Mouse (Mus musculus) small intestine, adult 2 months (tissue): ENCODE measurements around the gene Esp34. TPM values are rescaled to one million over a fixed set of nuclear protein-coding genes. Genes with fewer than 3 reads are reported as not detected.

Experiments used
- H3K27ac ChIP-seq: fragments of 200-500 bp; 2 replicates; pipeline ENCODE4 v1.5.1; 2012; ENCODE audit warnings: low read depth, low read length, control low read depth, inconsistent platforms; ENCODE audit not compliant: insufficient read depth
- H3K27me3 ChIP-seq: fragments of 200-500 bp; 2 replicates; pipeline ENCODE4 v1.6.1; 2012; ENCODE audit warnings: mild to moderate bottlenecking, moderate library complexity, low read length, inconsistent platforms; ENCODE audit not compliant: control insufficient read depth, insufficient read depth
- H3K36me3 ChIP-seq: fragments of 200-500 bp; 2 replicates; pipeline ENCODE4 v1.6.1; 2012; ENCODE audit warnings: mild to moderate bottlenecking, low read length, control low read depth, inconsistent platforms; ENCODE audit not compliant: control insufficient read depth, insufficient read depth
- H3K4me1 ChIP-seq: fragments of 200-500 bp; 2 replicates; pipeline ENCODE4 v1.6.1; 2012; ENCODE audit warnings: low read length, inconsistent platforms, mixed read lengths; ENCODE audit not compliant: control insufficient read depth, insufficient read depth, insufficient read length
- H3K4me3 ChIP-seq: fragments of 200-500 bp; 2 replicates; pipeline ENCODE4 v1.5.1; 2012; ENCODE audit warnings: low read depth, mild to moderate bottlenecking, control low read depth, inconsistent platforms, low read length, moderate library complexity
- CTCF ChIP-seq: fragments of 200-500 bp; IDR thresholded peaks from 2 replicates; pipeline ENCODE4 v1.5.1; 2012; ENCODE audit warnings: low read depth, mild to moderate bottlenecking, control low read depth, inconsistent platforms, low read length, moderate library complexity, mixed read lengths; ENCODE audit not compliant: insufficient replicate concordance, insufficient read length; ENCODE audit errors: extremely low read depth
- POLR2A ChIP-seq: fragments of 200-500 bp; IDR thresholded peaks from 2 replicates; pipeline ENCODE4 v1.6.1; 2012; ENCODE audit warnings: low read depth, mild to moderate bottlenecking, control low read depth, inconsistent platforms, low read length, moderate library complexity
- WGBS: fragments of 180-500 bp; shearing (Covaris S2); methylation state at CpG from one replicate; pipeline ENCODE4 v1.1.7; 2018; 5-methylcytosine and 5-hydroxymethylcytosine counted together
- polyA plus RNA-seq: library from polyadenylated mRNA; depleted of rRNA; stranded (reverse); fragments of >200 nt; gene quantifications from 2 replicates; pipeline ENCODE4 v1.2.3, GENCODE M21; 2012; rRNA removed

The Esp34 gene
- not detected in 2 replicates for polyA plus RNA-seq

DNA sequence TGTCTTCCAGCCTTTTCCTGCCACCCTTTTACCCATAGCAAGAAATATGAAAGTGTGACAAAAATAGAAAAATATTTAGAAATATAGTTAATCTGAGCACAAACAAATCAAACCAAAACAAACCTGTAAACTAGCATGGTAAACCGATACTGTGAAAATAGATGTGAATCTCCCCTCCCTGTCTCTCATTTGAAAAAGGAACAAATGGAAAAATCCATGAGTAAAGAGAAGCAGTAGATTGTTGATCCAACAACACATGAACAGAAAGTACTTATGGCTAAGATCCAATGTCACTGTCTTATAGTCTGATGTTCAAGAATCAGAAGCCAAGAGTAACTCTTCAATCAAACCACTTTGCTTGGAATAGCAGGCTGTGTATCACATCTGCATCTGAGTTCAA lies at the start of gene Esp34:
Esp34 (plus strand) TSS at position 301 of the 400 bp plus-strand sequence.
- no peak within 1 kb of the TSS for H3K4me3 ChIP-seq
- H3K27ac ChIP-seq, result no peak within 1 kb of the TSS
- no peaks in the 10 kb centered on the region for H3K4me1 ChIP-seq
- H3K27me3 ChIP-seq, result no peaks in the 10 kb centered on the region
- H3K36me3 ChIP-seq, result no peaks in the 10 kb centered on the region
- no peak for TF ChIP-seq POLR2A
- TF ChIP-seq CTCF, result no peak
- WGBS, result 88% methylated on average over 1 of the region's 1 CpGs

- H3K27me3 ChIP-seq, result no peaks in the 10 kb centered on the region
- TF ChIP-seq POLR2A, result no peak
- no peak for TF ChIP-seq CTCF
- no peaks in the 10 kb centered on the region for H3K36me3 ChIP-seq
- no peaks in the 10 kb centered on the region for H3K4me1 ChIP-seq
- H3K4me3 ChIP-seq, result no peak overlapping the region
- 67% methylated on average over 5 of the region's 5 CpGs for WGBS
- H3K27ac ChIP-seq, result no peak overlapping the region
Observed at GRCm38 (mm10) chr17:38562527-38562926, 8.5 kb downstream of the Esp34 start.

Other genes starting within 250 kb of the Esp34 start
- not detected in 2 replicates for gene Olfr137, start 246.6 kb upstream of the Esp34 start, polyA plus RNA-seq
- gene Olfr136, start 224.4 kb upstream of the Esp34 start, polyA plus RNA-seq, result not detected in 2 replicates
- not detected in 2 replicates for gene Esp36, start 134.0 kb upstream of the Esp34 start, polyA plus RNA-seq
- gene Esp31, start 85.3 kb downstream of the Esp34 start, polyA plus RNA-seq, result not detected in 2 replicates